Mouse (Mus musculus) CH12.LX (cell line): Measurements from ENCODE around the gene Slc13a4. TPM values are rescaled to one million over a fixed set of nuclear protein-coding genes. Genes with fewer than 3 reads are reported as not detected.

ENCODE experiments used
- DNase-seq: peaks from one replicate; pipeline ENCODE4 v3.0.0-alpha.2; 2013; ENCODE audit errors: extremely low read depth
- H3K27ac ChIP-seq: 2 replicates; pipeline ENCODE4 v1.5.1; 2012; ENCODE audit warnings: low read depth, mild to moderate bottlenecking, control low read depth, moderate library complexity; ENCODE audit not compliant: insufficient read depth
- H3K27me3 ChIP-seq: replicated peaks from 2 replicates; pipeline ENCODE3; 2012; ENCODE audit warnings: inconsistent platforms
- H3K36me3 ChIP-seq, 2 experiments: replicated peaks in 1 of 2; 2 replicates each; pipeline versions ENCODE3 to v1.6.1; 2012; ENCODE audit warnings: inconsistent platforms in 1 of 2, low read length in 1 of 2, mild to moderate bottlenecking in 1 of 2, mixed read lengths in 1 of 2, moderate library complexity in 1 of 2; ENCODE audit not compliant: control insufficient read depth in 1 of 2, insufficient read depth in 1 of 2
- H3K4me1 ChIP-seq, 2 experiments: 2 replicates each; pipeline ENCODE4 v1.6.1; 2012; ENCODE audit warnings: inconsistent platforms in 1 of 2, moderate library complexity in 1 of 2; ENCODE audit not compliant: insufficient read depth in 2 of 2, control insufficient read depth in 1 of 2
- H3K4me2 ChIP-seq: 2 replicates; pipeline ENCODE4 v1.6.1; 2012; ENCODE audit warnings: low read depth, mild to moderate bottlenecking, control low read depth; ENCODE audit not compliant: poor library complexity, insufficient read depth, severe bottlenecking
- H3K4me3 ChIP-seq, 3 experiments: fragments of 150-350 bp in 1 of 3; sonication (generic) in 1 of 3; replicated peaks in 1 of 3; 2 replicates each; pipeline versions ENCODE3 to v1.5.1; 2011 to 2012; ENCODE audit warnings: low read depth in 2 of 3, low read length in 2 of 3, mild to moderate bottlenecking in 2 of 3, moderate library complexity in 2 of 3, control low read depth in 1 of 3, improper control_type of control experiment in 1 of 3, inconsistent platforms in 1 of 3, mixed read lengths in 1 of 3; ENCODE audit not compliant: poor library complexity in 1 of 3
- H3K79me2 ChIP-seq: replicated peaks from 2 replicates; pipeline ENCODE4 v1.6.1; 2012; ENCODE audit warnings: mild to moderate bottlenecking, moderate library complexity; ENCODE audit not compliant: control insufficient read depth, poor library complexity, insufficient read depth, severe bottlenecking; ENCODE audit errors: extremely low read depth
- H3K9ac ChIP-seq: 2 replicates; pipeline ENCODE4 v1.6.1; 2012; ENCODE audit warnings: low read depth, mild to moderate bottlenecking, control low read depth, moderate library complexity; ENCODE audit not compliant: insufficient read depth
- H3K9me3 ChIP-seq: replicated peaks from 2 replicates; pipeline ENCODE3; 2012; ENCODE audit warnings: low read length, inconsistent platforms, mixed read lengths
- ELF1 ChIP-seq: IDR thresholded peaks from 2 replicates; pipeline ENCODE4 v1.6.1; 2014; ENCODE audit warnings: low read depth, mild to moderate bottlenecking, inconsistent platforms, low read length, improper control_type of control experiment
- ETS1 ChIP-seq: conservative IDR thresholded peaks from 2 replicates; pipeline ENCODE4 v1.6.1; 2012; ENCODE audit warnings: low read depth, mild to moderate bottlenecking, inconsistent platforms, low read length, improper control_type of control experiment, moderate library complexity
- HCFC1 ChIP-seq: IDR thresholded peaks from 2 replicates; pipeline ENCODE4 v1.6.1; 2012; ENCODE audit warnings: low read depth, mild to moderate bottlenecking, inconsistent platforms, low read length, improper control_type of control experiment
- IRF4 ChIP-seq: IDR thresholded peaks from 2 replicates; pipeline ENCODE4 v1.6.1; 2014; ENCODE audit warnings: low read depth, mild to moderate bottlenecking, inconsistent platforms, low read length, improper control_type of control experiment
- JUN ChIP-seq: IDR thresholded peaks from 2 replicates; pipeline ENCODE4 v1.6.1; 2011; ENCODE audit warnings: low read depth, mild to moderate bottlenecking, low read length, improper control_type of control experiment, moderate library complexity; ENCODE audit not compliant: insufficient read depth
- MAFK ChIP-seq: IDR thresholded peaks from 2 replicates; pipeline ENCODE4 v1.6.1; 2011; ENCODE audit warnings: low read length, improper control_type of control experiment; ENCODE audit not compliant: insufficient replicate concordance
- MAZ ChIP-seq: IDR thresholded peaks from 2 replicates; pipeline ENCODE4 v1.6.1; 2012; ENCODE audit warnings: low read depth, mild to moderate bottlenecking, inconsistent platforms, low read length, improper control_type of control experiment, moderate library complexity
- MXI1 ChIP-seq: IDR thresholded peaks from 2 replicates; pipeline ENCODE4 v1.6.1; 2011; ENCODE audit warnings: mild to moderate bottlenecking, low read depth, low read length, improper control_type of control experiment
- NELFE ChIP-seq: IDR thresholded peaks from 2 replicates; pipeline ENCODE4 v1.6.1; 2011; ENCODE audit warnings: low read depth, low read length, improper control_type of control experiment
- NRF1 ChIP-seq: IDR thresholded peaks from 2 replicates; pipeline ENCODE4 v1.6.1; 2014; ENCODE audit warnings: low read depth, mild to moderate bottlenecking, inconsistent platforms, low read length, improper control_type of control experiment, moderate library complexity
- PAX5 ChIP-seq: IDR thresholded peaks from 2 replicates; pipeline ENCODE4 v1.6.1; 2012; ENCODE audit warnings: low read length, inconsistent platforms, mixed read lengths
- TCF12 ChIP-seq: IDR thresholded peaks from 2 replicates; pipeline ENCODE4 v1.6.1; 2014; ENCODE audit warnings: low read depth, mild to moderate bottlenecking, inconsistent platforms, low read length, improper control_type of control experiment
- USF2 ChIP-seq: conservative IDR thresholded peaks from 2 replicates; pipeline ENCODE4 v1.6.1; 2011; ENCODE audit warnings: low read depth, low read length, improper control_type of control experiment
- ZKSCAN1 ChIP-seq: IDR thresholded peaks from 2 replicates; pipeline ENCODE4 v1.6.1; 2012; ENCODE audit warnings: low read depth, inconsistent platforms, low read length, improper control_type of control experiment, borderline replicate concordance
- ZMIZ1 ChIP-seq: IDR thresholded peaks from 2 replicates; pipeline ENCODE4 v1.6.1; 2012; ENCODE audit warnings: low read depth, mild to moderate bottlenecking, inconsistent platforms, low read length, improper control_type of control experiment
- dilution Hi-C: fragments of 300-500 bp; cut with MboI; formaldehyde crosslinking; loops from 2 replicates; pipeline ENCODE4 v1.14.3; 2020; ENCODE audit warnings: low sequenced_read_pairs; ENCODE audit not compliant: extremely low pct_unique_long_range_greater_than_20kb, extremely low pct_ligation_motif_present
- in situ Hi-C: fragments of 300-500 bp; cut with MboI; formaldehyde crosslinking; loops from 3 replicates; pipeline ENCODE4 v1.14.3; 2019; ENCODE audit warnings: low sequenced_read_pairs, low pct_ligation_motif_present, low pct_unique_long_range_greater_than_20kb, mixed read lengths
- polyA plus RNA-seq: library from polyadenylated mRNA; unstranded; fragments of >175 nt; gene quantifications from 2 replicates; pipeline ENCODE4 v1.2.1, GENCODE M21; 2012; ENCODE audit warnings: low read depth; ENCODE audit not compliant: insufficient read length
- total RNA-seq, 2 experiments: library from RNA; depleted of rRNA; stranded (reverse); fragments of 300-350 nt in 1 of 2; fragments of >200 nt in 1 of 2; gene quantifications; 2 replicates each; pipeline ENCODE4 v1.2.3; 2012 to 2014

The Slc13a4 gene
- total and polyA plus RNA-seq, 3 experiments: not detected

DNA sequence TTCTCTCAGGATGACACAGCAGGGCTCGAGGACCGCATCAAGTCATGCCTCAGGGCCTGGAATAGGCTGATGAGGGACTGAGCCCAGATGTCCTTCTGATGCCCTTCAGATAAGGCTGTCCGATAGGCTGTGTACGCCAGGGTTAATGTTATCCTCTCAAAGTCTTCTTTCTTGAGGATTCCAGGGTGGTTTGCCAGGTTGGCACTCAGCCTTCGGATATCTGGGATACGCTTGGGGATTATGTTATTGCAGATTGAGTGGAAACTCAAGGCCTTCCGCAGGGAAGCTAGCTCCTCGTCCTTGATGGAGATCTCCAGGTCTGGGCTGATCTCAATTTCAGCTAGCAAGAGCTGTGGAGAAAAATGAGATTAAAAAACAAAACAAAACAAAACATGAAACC is 5.6 kb upstream of the Slc13a4 start:
- no peak for DNase-seq
- Histone ChIP-seq H3K9ac (no peak overlapping the region), H3K27me3 (no peaks in the 10 kb centered on the region), H3K4me1 (peaks cover 2 to 20% of the 10 kb centered on the region in 2 experiments; a peak in 3 of 4 replicates), H3K4me3 (no peak overlapping the region), H3K27ac (no peak overlapping the region), H3K9me3 (no peaks in the 10 kb centered on the region), H3K4me2 (no peak overlapping the region), H3K36me3 (no peaks in the 10 kb centered on the region), H3K79me2 (no peaks in the 10 kb centered on the region)
- dilution Hi-C loops: no loop called here
- TF ChIP-seq USF2: no peak
- TF ChIP-seq ZMIZ1: no peak
- no peak for TF ChIP-seq IRF4
- no peak for TF ChIP-seq MAFK
- no peak for TF ChIP-seq MXI1
- TF ChIP-seq ZKSCAN1: no peak
- no peak for TF ChIP-seq MAZ
- TF ChIP-seq NELFE: no peak
- TF ChIP-seq JUN: no peak
- no peak for TF ChIP-seq TCF12
- no peak for TF ChIP-seq ETS1
- no peak for TF ChIP-seq PAX5
- TF ChIP-seq, all 38 proteins: peak for 0
- in situ Hi-C loops: no loop called here

DNA sequence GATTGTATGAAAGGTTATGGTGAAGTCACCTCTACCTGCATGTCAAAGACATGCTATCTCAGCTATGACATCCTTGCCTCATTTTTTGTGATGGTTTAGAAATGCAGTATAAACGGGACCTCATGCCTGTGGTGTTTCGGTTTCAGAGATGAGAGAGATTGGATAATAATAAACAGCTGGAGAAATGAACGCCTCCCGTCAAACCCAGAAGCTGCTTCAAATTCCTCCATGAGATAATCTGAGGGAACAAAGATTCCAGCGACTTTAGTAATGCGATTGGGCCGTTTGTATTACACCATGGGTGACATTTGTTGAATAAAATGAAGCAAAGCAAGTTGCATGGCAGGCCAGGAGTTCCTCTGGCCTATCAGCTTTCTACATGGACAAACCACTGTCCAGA is 1.5 kb upstream of the Slc13a4 start:
- no peaks in the 10 kb centered on the region for H3K36me3 ChIP-seq
- no peaks in the 10 kb centered on the region for H3K27me3 ChIP-seq
- H3K4me3 ChIP-seq: no peak overlapping the region
- no peaks in the 10 kb centered on the region for H3K79me2 ChIP-seq
- no peak for DNase-seq
- dilution Hi-C loops: no loop called here
- peaks cover 2 to 6% of the 10 kb centered on the region in 2 experiments; a peak in 2 of 4 replicates for H3K4me1 ChIP-seq
- H3K9me3 ChIP-seq: no peaks in the 10 kb centered on the region
- TF ChIP-seq ZKSCAN1 (no peak), PAX5 (no peak), NRF1 (no peak), USF2 (no peak)
- TF ChIP-seq, all 38 proteins: peak for 0
- Histone ChIP-seq H3K4me2 (no peak overlapping the region), H3K27ac (no peak overlapping the region), H3K9ac (no peak overlapping the region)
- in situ Hi-C loops: no loop called here

DNA sequence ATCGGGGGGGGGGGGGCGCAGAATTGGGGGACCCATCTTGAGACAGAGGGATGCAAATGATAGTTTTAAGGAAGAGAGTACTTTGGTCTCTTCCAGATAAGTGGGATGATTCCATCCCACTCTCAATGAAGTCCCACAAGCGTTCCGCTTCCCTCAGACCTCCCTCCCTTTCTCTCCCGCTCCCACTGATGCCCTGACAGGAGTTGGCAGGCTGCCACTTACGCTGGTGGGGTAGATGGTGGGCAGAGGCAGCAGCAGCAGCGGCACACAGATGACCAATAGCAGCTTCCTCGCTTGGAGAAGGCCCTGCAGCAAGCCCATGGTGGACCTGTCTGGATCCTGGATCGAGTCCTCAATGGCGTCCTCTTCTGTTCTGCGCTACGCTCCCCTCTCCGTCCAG is 795 bp downstream of the Slc13a4 start:
- DNase-seq: no peak
- no peak overlapping the region for H3K9ac ChIP-seq
- no peaks in the 10 kb centered on the region for H3K36me3 ChIP-seq
- H3K27me3 ChIP-seq: no peaks in the 10 kb centered on the region
- H3K9me3 ChIP-seq: no peaks in the 10 kb centered on the region
- no peak for TF ChIP-seq MAFK
- no peak for TF ChIP-seq ELF1
- no peak for TF ChIP-seq HCFC1
- peaks cover 2 to 6% of the 10 kb centered on the region in 2 experiments; a peak in 2 of 4 replicates for H3K4me1 ChIP-seq
- dilution Hi-C loops: no loop called here
- H3K4me3 ChIP-seq: no peak overlapping the region
- no peak overlapping the region for H3K27ac ChIP-seq
- no peak overlapping the region for H3K4me2 ChIP-seq
- in situ Hi-C loops: no loop called here
- no peaks in the 10 kb centered on the region for H3K79me2 ChIP-seq
